Mouse (Mus musculus): Measurements from ENCODE around the gene Bfsp2. TPM values are rescaled to one million over a fixed set of nuclear protein-coding genes. Genes with fewer than 3 reads are reported as not detected.

Gene Bfsp2
- polyA plus RNA-seq, 1 experiment from 2014 or later, result 0.74 TPM

DNA sequence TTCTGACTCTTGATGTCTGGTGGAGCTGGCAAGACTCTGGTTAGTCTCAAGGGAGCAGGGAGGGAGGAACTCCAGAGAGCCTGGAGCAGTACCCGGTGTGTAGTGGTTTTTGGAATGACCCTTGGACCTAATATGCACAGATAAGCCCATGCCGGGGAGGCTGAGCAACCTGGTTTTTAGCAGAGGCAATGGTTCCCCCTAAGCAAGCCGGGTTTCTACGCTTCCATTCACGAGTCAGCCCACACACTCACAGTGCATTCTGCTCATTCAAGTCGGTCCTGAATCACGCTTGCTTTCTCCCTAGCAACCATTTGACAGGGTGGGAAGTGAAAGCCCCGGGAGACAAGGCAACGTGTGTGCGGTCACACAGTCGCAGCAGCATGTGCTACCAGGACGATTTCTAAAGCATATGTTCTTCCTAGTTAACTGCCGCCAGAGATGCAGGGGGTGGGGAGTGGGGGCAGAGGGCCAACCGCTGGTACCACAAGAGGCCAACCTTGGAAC is 21.7 kb upstream of the Bfsp2 start:
- Histone ChIP-seq H3K4me3 (peak overlapping the region; percentile 5; the same call in 1 of the 2 replicates), H3K4me1 (peaks cover 31% of the 10 kb centered on the region), H3K9me3 (no peaks in the 10 kb centered on the region), H3K27ac (peak overlapping the region; percentile 73), H3K27me3 (ENCODE audit: insufficient read depth, poor library complexity, severe bottlenecking) (no peaks in the 10 kb centered on the region), H3K36me3 (peaks cover 36% of the 10 kb centered on the region)
- 22% methylated on average over 14 of the region's 14 CpGs for WGBS
- no peak for DNase-seq (ENCODE audit: low spot score)

DNA sequence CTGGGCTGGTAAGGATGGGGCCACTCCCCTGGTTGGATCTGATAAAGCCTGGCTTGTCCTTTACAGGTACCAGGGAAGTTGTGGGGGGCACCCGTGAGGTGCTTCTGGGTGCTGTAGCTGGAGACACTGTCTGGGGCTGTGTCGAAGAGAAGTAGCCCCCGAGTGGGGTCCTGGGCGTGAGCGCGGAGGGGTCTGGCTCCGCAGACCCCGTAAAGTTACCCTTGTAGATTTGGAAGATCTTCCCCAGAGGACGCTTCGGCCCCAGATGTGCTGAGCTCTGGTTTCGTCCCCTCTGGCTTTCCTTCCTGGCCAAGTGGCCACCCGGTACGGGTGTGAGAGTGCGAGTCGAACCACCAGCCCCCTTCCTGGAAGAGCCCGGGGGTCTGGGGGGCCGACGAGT is 19.1 kb upstream of the Bfsp2 start:
- Histone ChIP-seq H3K27ac (0 out of 2 replicates have a peak overlapping the region, but pooled peaks have one; percentile 24), H3K4me3 (no peak overlapping the region), H3K4me1 (peaks cover 39% of the 10 kb centered on the region), H3K27me3 (ENCODE audit: insufficient read depth, poor library complexity, severe bottlenecking) (no peaks in the 10 kb centered on the region), H3K36me3 (peaks cover 32% of the 10 kb centered on the region), H3K9me3 (no peaks in the 10 kb centered on the region)
- 92% methylated on average over 18 of the region's 18 CpGs for WGBS
- no peak for DNase-seq (ENCODE audit: low spot score)

DNA sequence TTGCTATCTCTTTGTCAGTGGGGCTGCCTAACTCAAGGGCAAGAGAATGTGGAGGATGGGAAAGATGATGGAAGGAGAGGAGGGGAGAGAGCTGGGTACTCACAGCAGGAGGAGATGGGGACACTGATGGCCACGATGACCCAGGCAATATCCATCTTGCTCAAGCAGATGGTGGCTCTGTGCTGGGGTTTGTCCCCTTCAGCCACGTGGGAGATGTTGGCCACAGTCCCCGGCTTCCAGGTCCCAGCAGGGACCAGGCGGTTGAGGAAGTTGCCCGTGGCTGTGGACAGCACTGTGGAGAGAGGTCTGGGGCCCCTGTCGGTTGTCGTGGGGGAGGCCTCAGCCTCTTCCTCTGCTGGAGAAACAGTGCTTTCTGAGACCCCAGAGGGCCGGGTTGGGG is 18.5 kb upstream of the Bfsp2 start:
- Histone ChIP-seq H3K9me3 (no peaks in the 10 kb centered on the region), H3K27ac (peak overlapping the region; percentile 24; the same call in 1 of the 2 replicates), H3K27me3 (ENCODE audit: insufficient read depth, poor library complexity, severe bottlenecking) (no peaks in the 10 kb centered on the region), H3K4me3 (no peak overlapping the region), H3K4me1 (peaks cover 42% of the 10 kb centered on the region), H3K36me3 (peaks cover 32% of the 10 kb centered on the region)
- WGBS, result 74% methylated on average over 8 of the region's 8 CpGs
- DNase-seq (ENCODE audit: low spot score), result no peak

DNA sequence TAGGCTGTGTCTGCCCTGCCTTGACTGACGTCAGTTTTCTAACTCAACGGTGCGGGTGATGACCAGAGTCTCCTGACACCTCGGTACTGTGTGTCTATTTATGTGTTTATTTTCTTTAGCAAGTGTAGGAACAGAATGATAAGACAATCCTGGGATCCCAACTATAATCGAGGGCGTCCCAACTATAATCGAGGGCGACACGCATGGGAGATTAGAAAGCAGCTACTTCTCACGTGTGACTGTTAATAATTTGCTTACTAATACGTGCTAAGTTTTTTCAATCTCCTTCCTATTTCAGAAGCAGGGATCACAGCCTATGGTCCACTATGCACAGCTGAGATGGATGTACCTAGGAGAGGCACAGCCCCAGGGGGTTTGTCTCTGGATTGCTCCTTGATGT is 15.2 kb upstream of the Bfsp2 start:
- no peak overlapping the region for H3K4me3 ChIP-seq
- no peak for DNase-seq (ENCODE audit: low spot score)

DNA sequence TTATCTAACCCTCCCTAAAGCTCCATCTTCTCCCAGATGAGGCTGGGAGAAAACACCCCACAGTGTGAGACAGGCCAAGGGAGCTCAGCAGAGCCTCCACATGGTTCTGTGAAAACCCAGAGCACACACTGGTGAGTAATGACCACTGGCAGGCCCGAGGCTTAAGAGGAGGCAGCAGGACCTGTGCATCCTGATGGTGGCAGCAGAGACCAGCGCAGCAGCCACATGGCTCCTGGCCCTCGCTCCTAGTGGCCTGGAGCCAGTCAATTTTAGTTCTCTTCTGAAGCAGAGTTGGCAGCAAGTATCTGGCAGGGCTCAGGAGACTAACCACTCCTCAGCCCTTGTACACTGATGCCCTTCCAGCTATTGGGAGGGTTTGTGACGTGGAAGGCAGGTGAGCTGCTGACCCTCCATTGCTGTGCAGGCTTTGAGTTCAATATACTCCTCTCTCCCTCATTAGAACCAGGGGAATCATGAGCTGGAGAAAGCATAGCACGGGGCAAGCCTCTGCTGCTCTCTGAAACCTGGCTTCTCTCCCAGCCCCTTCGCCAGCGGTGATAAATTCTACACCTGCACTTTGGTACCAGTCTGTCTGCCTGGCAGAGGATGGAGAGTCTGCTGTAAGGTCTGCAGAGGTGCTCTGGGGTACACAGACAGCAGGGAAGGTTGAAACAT is 14.3 kb upstream of the Bfsp2 start:
- WGBS, result 37% methylated on average over 7 of the region's 7 CpGs
- Histone ChIP-seq H3K36me3 (peaks cover 24% of the 10 kb centered on the region), H3K27ac (peak overlapping the region; percentile 13; the same call in 1 of the 2 replicates), H3K9me3 (no peaks in the 10 kb centered on the region), H3K4me3 (no peak overlapping the region), H3K4me1 (peaks cover 59% of the 10 kb centered on the region), H3K27me3 (ENCODE audit: insufficient read depth, poor library complexity, severe bottlenecking) (no peaks in the 10 kb centered on the region)
- DNase-seq (ENCODE audit: low spot score), result peak; percentile 89

More for the DNA sequence above, 15.2 kb upstream of the Bfsp2 start:
- 0 out of 2 replicates have a peak overlapping the region, but pooled peaks have one; percentile 13 for H3K27ac ChIP-seq
- peaks cover 50% of the 10 kb centered on the region for H3K4me1 ChIP-seq
- no peaks in the 10 kb centered on the region for H3K9me3 ChIP-seq
- H3K36me3 ChIP-seq, result peaks cover 30% of the 10 kb centered on the region
- 73% methylated on average over 11 of the region's 11 CpGs for WGBS
- H3K27me3 ChIP-seq (ENCODE audit: insufficient read depth, poor library complexity, severe bottlenecking), result no peaks in the 10 kb centered on the region

DNA sequence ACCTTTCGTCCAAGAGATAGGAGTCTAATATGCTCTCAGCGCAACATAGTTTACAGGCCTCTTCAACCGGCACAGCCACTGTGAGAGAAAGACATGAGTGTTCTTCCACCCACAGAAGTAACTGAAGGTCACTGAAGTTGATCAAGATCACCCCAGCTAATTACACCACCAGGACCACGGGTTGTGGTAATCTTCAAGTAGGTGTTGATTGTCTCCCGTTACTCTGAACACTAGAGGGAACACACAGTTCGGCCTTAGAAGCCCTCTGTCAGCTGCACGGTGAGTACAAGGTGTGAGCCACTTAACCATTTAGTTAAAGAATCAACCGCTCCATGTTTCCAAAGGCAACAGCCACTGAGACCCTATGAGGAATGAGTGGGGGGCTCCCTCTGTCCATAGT is 11.8 kb upstream of the Bfsp2 start:
- peaks cover 74% of the 10 kb centered on the region for H3K4me1 ChIP-seq
- peak overlapping the region; percentile 73; the same call in 1 of the 2 replicates for H3K27ac ChIP-seq

DNA sequence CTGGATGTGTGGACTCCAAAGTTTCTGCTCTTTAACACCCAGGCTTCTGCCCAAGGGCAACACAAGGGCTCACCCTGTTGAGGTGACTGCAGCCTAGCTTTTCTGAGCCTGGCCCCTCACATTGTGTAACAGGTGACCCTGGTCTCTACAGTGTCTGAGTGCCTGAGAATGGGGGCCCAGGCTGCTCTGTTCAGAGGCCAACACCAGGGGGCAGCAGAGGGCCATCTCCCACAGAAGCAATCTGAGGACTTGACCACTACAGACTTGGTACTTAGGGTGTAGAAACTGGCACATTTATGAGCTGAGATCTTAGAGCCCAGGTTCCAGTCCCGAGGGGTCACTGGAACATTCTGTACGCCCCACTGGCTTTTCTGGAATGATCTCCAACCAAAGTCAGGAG is 10.2 kb upstream of the Bfsp2 start:
- peak; percentile 91 for DNase-seq (ENCODE audit: low spot score)

More for the DNA sequence above, 11.8 kb upstream of the Bfsp2 start:
- 46% methylated on average over 8 of the region's 8 CpGs for WGBS
- DNase-seq (ENCODE audit: low spot score), result no peak
- H3K27me3 ChIP-seq (ENCODE audit: insufficient read depth, poor library complexity, severe bottlenecking), result no peaks in the 10 kb centered on the region
- no peaks in the 10 kb centered on the region for H3K9me3 ChIP-seq
- no peak overlapping the region for H3K4me3 ChIP-seq
- H3K36me3 ChIP-seq, result peaks cover 16% of the 10 kb centered on the region

DNA sequence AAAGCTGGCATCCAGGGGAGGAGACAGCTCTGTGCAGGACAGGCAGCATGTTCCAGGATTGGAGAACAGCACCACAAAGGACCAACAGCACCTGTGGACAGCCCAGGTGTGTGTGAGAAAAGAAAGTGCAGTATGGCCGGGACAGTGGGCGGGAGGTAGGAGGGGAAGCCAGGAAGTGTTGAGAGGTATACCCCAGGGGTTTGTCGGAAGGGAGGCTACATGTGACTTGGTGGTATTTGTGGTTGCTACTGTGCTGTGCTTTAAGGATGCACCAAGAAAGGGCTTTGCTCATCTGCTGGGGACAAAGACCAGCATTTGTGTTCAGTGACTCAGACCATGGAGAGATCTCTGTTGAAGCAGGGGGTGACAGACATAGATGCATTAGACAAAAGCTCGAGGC is 9.7 kb upstream of the Bfsp2 start:
- Histone ChIP-seq H3K4me3 (no peak overlapping the region), H3K27me3 (ENCODE audit: insufficient read depth, poor library complexity, severe bottlenecking) (no peaks in the 10 kb centered on the region), H3K9me3 (no peaks in the 10 kb centered on the region), H3K36me3 (peaks cover 20% of the 10 kb centered on the region), H3K27ac (no peak overlapping the region), H3K4me1 (peaks cover 88% of the 10 kb centered on the region)
- no peak for DNase-seq (ENCODE audit: low spot score)
- 58% methylated on average over 4 of the region's 4 CpGs for WGBS

More for the DNA sequence above, 10.2 kb upstream of the Bfsp2 start:
- 19% methylated on average over 2 of the region's 2 CpGs for WGBS
- H3K27ac ChIP-seq, result no peak overlapping the region; the same call in none of the 2 replicates
- peaks cover 88% of the 10 kb centered on the region for H3K4me1 ChIP-seq
- peaks cover 20% of the 10 kb centered on the region for H3K36me3 ChIP-seq
- H3K9me3 ChIP-seq, result no peaks in the 10 kb centered on the region
- H3K4me3 ChIP-seq, result no peak overlapping the region
- H3K27me3 ChIP-seq (ENCODE audit: insufficient read depth, poor library complexity, severe bottlenecking), result no peaks in the 10 kb centered on the region

DNA sequence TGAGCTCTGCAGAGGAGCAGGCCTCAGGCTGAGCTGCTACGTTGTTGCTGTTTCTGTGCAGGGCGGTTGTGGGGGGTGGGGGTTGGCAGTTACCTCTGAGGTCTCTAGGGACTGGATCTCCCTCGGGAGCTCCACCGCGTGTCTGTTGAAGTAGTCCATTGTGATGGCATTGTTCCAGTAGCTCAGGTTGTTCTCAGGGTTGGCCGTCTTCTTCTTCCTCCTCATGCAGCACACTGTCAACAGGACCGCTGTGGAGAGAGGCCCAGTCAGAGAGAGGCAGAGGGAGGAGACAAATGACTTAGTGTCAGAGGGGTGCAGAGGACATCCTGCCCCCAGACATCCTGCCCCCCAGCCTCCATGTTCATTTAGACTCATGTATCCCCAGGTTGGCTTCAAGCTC is 8.9 kb upstream of the Bfsp2 start:
- Histone ChIP-seq H3K36me3 (peaks cover 20% of the 10 kb centered on the region), H3K4me1 (peaks cover 82% of the 10 kb centered on the region), H3K27ac (no peak overlapping the region; the same call in 1 of the 2 replicates), H3K4me3 (no peak overlapping the region), H3K9me3 (no peaks in the 10 kb centered on the region), H3K27me3 (ENCODE audit: insufficient read depth, poor library complexity, severe bottlenecking) (no peaks in the 10 kb centered on the region)
- WGBS, result 45% methylated on average over 7 of the region's 7 CpGs
- DNase-seq (ENCODE audit: low spot score), result no peak

DNA sequence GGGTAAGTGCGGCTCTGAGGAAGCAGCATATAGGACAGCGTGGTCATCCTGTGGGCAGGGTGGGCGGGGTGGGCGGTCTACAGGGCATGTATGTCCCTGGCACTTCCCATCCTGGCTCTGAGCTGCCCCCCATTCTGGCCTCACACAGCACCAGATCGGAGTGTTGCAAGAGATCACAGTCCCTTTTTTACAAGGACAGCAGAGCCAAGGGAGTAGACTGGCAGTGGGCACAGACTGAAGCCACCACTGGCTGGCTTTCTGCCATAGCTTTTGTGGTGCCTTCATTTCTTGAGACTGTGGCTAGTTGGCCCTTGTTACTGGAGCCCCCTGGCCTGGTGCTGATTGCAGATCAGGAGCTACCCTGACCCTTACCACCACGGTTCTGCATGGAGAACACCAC is 6.0 kb upstream of the Bfsp2 start:
- no peak for DNase-seq (ENCODE audit: low spot score)
- 79% methylated on average over 6 of the region's 6 CpGs for WGBS
- H3K9me3 ChIP-seq, result no peaks in the 10 kb centered on the region
- H3K4me1 ChIP-seq, result peaks cover 64% of the 10 kb centered on the region
- no peak overlapping the region for H3K4me3 ChIP-seq
- H3K27me3 ChIP-seq (ENCODE audit: insufficient read depth, poor library complexity, severe bottlenecking), result no peaks in the 10 kb centered on the region
- H3K36me3 ChIP-seq, result peaks cover 29% of the 10 kb centered on the region
- peak overlapping the region; percentile 56 for H3K27ac ChIP-seq

DNA sequence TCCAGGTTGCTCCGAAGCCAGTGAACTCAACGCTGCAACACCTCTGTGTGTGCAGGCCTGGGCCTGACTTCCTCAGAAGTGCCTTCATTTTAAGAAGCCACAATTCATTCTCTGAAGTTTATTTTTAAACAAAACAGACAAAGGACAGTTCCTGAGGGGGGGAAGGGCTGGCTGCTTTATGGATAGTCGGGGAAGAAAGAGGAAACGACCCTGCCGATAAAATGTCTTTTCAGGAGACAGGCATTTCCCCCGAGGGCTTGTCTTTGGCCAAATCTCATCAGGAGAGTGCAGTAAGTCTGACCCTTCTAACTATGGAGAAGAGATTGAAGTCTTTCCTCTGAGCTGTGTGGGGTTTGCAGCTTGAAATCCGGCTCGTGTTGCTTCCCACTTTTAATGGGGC is 5.4 kb upstream of the Bfsp2 start:
- H3K27me3 ChIP-seq (ENCODE audit: insufficient read depth, poor library complexity, severe bottlenecking), result no peaks in the 10 kb centered on the region
- H3K9me3 ChIP-seq, result no peaks in the 10 kb centered on the region
- H3K27ac ChIP-seq, result peak overlapping the region; percentile 8
- H3K36me3 ChIP-seq, result peaks cover 29% of the 10 kb centered on the region
- no peak overlapping the region for H3K4me3 ChIP-seq
- 23% methylated on average over 8 of the region's 8 CpGs for WGBS
- DNase-seq (ENCODE audit: low spot score), result no peak
- H3K4me1 ChIP-seq, result peaks cover 64% of the 10 kb centered on the region

DNA sequence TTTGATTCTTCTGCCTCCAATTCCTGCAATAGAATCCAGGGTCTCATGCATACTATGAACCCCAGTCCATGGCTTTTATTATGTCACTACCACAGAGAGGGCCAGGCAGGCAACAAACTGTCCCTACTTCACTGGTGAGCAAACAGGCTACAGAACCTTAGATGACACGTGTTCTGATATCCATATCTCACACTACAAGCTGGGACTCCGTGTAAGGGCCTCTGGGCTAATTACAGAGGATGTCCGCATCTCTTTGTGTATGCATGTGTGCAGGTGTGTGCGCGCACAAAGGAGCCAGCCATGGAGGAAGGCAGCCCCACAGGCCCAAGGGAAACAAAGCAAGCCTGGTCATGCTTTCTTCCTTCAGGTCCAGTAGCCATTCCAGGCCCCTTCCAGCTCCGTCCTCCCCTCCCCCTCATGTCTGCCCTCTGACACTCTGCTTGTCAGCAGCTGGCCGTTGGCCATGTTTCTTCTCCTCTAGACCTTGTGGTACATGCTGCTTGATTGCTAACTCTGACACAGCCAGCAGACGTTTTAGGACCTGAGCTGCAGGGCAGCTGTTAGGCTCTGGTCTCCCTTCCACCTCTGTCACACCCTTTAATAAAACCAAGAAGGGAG is 492 bp upstream of the Bfsp2 start:
- no peaks in the 10 kb centered on the region for H3K9me3 ChIP-seq
- H3K27me3 ChIP-seq (ENCODE audit: insufficient read depth, poor library complexity, severe bottlenecking), result no peaks in the 10 kb centered on the region
- H3K36me3 ChIP-seq, result peaks cover 9% of the 10 kb centered on the region; the same call in 1 of the 2 replicates
- DNase-seq (ENCODE audit: low spot score), result peak; percentile 87
- 28% methylated on average over 8 of the region's 8 CpGs for whole genome bisulfite sequencing
- no peak overlapping the region for H3K4me3 ChIP-seq
- peaks cover 38% of the 10 kb centered on the region for H3K4me1 ChIP-seq
- H3K27ac ChIP-seq, result peak overlapping the region; percentile 81

DNA sequence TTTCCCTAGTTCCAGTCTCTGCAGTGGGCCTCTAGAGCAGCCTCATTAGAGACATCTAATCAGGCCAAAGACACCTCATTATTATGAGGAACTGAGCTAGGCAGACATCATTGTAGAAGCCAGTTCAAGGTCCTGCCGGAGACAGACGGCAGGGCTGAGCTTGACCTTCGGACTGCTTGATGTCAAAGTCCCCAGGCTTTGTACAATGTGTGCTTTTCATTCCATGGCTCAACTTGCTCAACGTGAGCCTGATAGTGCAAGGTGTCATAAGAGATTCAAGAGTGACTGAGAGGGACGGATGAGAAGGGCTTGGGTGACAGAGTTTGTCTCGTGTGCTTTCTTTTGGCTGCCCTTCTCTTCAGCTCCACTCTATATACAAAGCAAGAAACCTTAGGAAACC is 4.8 kb downstream of the Bfsp2 start:
- Histone ChIP-seq H3K36me3 (no peaks in the 10 kb centered on the region), H3K27ac (no peak overlapping the region), H3K27me3 (ENCODE audit: insufficient read depth, poor library complexity, severe bottlenecking) (no peaks in the 10 kb centered on the region), H3K4me1 (peaks cover 52% of the 10 kb centered on the region), H3K4me3 (no peak overlapping the region), H3K9me3 (no peaks in the 10 kb centered on the region)
- DNase-seq (ENCODE audit: low spot score), result no peak
- 55% methylated on average over 6 of the region's 6 CpGs for WGBS
